Mouse (Mus musculus) ES-E14 (cell line): ENCODE measurements around the gene Fam208b.
"Not testable (repeated sequence)": the region's sequence is repeated elsewhere in the genome, so short reads cannot be mapped to it uniquely, and the experiment has no call there.

Experiments used
- CHD2 ChIP-seq: IDR thresholded peaks from 2 replicates; pipeline ENCODE4 v1.6.1; 2014; ENCODE audit warnings: mild to moderate bottlenecking, low read depth, low read length, inconsistent platforms
- MAFK ChIP-seq: IDR thresholded peaks from 2 replicates; pipeline ENCODE4 v1.6.1; 2014; ENCODE audit warnings: mild to moderate bottlenecking, low read depth, low read length, inconsistent platforms; ENCODE audit not compliant: insufficient read depth
- ZC3H11A ChIP-seq: IDR thresholded peaks from 2 replicates; pipeline ENCODE4 v1.6.1; 2012; ENCODE audit warnings: low read depth, mild to moderate bottlenecking, inconsistent platforms, low read length, borderline replicate concordance

- TF ChIP-seq MAFK, ZC3H11A, CHD2: not testable (repeated sequence)
These were observed 91.6 kb downstream of the Fam208b start for GRCm38 (mm10) chr13:3519357-3519756.
